Mouse (Mus musculus): ENCODE results near the gene Mmadhc.
A peak's percentile ranks its signal among the peaks of the same experiment; 100 is the strongest.

Mmadhc gene

DNA sequence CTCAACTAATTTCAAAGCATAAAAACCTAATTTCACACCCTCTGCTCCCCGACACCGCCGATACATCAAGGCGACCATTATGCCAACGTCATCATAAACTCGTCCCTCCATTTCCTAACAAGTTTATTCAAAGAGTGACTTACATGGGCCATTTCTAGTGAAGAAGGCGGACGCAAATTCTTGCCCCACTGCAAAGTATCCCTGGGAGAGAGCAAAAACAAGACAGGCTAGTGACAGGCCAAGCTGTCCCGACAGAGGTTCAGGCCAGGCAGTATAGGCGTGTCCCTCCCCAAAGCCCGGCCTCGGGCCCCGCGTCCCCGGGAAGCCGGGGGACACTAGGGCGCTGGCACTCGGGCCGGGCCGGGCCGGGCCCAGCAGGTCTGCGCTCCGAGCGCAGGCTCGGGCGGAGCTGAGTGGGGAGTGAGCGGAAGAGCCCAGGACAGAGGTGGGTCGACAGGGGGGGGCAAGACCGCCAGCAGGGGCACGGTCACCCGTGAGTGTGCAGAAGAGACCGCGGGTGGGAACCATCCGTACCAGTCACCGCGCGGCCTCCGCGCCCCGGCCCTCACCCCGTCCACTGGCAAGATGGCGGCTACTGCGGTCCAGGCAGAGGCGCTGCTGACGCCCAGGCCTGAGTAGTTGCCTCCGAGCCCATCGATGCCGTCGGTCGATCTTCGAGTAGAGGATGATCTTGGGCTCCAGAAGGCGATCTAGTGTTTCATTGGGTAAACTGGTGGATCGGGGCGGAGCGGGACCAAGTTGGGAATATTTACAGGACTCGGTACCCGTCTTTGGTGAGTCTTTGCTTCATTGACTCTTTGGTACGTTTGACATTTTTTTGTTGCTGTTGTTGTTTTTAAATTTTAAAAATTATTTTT lies at the start of gene Mmadhc:
Mmadhc (minus strand) TSS at position 693 of the 878 bp plus-strand sequence.
- DNase-seq, result peak; percentile 85 to 88

DNA sequence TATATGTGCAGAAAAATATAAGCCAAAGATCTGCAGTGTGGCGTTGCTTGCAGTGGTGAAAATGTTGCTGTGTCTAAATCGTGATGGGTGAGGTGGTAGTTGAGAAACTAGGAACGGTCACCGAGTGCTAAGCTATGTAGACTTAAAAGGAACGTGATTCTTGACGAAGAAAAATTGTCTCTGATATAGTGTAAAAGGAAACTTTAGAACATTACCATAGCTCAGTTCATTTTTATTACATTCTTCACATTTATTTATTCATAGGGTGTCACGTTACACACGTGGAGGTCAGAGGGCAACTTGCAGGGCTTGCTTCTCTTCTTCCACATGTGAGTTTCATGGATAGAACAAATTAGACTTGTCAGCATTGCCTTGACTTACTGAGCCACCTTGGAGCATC lies 47.0 kb upstream of the Mmadhc start:
- no peak for DNase-seq

DNA sequence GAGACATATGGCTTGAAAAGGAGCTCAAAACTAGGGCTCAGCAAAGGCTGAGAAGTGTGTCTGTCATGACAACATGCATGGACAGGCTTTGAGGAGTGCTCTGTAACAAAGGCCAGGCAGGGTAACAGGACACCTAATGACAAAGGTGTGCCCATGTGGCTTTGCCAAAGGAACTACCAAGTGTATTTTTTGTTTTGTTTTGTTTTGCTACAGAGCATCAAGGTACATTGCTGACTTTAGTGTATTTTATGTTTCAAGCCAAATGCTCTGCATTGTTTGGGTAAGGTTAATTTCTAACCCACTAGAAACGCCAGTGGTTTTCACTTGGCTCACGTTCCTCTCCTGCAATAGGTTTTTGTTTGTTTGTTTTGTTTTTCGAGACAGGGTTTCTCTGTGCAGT lies 42.5 kb upstream of the Mmadhc start:
- DNase-seq, result no peak

DNA sequence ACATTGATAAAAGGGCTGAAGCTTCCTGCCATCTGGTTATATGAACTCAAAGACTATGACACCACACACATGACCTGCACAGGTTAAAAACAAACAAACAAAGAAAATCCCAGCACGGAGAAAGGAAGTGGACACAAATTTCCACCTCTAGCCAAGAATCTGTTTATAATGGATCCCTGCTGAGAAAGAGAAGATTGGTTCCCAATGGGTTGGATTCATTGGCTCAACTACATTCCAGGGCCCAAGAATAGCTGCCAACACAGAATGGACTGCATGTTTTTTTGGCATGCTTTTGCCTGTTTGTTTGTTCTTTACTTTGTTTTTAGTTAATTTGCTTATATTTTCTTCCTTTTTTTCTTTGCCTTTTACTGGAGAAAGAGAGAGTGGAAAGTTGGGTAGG lies 41.0 kb upstream of the Mmadhc start:
- no peak for DNase-seq

DNA sequence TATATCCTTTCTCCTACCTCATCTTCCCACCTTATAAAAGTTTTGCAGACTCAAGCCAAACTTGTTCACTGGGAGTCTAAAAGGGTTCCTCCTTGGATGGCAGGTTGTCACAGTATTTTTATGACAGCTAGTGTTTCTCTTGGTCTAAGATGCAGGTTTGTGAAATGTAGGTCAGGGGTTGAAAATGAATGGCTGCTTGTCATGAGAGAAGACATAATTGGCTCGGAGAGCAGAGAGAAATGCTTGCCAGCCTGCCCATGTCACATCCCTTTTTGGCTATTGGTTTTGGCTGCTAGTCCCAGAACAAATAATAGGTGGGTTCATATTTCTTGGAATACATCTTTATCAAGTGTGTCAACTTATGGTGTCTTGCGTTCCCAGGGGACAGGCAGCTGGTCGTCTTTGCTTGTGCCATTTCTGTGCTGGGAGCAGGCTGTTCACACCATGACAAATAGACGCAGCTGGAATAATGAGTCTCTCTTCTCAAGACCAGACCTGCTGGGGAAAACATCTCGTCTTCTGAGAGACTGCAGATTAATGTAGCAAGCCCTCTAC lies 35.2 kb upstream of the Mmadhc start:
- no peak for DNase-seq

DNA sequence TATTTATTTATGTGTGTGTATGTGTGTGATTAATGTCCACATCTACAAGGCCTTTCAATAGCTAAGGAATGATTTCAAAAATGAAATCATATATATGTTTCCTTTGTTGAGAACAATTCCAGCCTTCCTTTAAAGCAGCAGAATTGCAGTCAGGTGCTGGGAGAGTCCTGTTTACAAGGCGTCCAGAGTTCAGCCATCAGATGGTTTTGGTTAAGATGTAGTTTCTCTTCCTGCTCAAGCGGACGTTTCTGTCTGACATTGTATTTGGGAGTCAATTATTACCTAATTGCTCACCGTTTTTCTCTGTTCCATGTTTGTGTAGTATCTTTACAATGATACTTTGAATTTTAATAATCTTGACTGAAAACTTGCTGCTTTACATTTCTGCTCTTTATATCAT lies 31.6 kb upstream of the Mmadhc start:
- DNase-seq, result no peak

DNA sequence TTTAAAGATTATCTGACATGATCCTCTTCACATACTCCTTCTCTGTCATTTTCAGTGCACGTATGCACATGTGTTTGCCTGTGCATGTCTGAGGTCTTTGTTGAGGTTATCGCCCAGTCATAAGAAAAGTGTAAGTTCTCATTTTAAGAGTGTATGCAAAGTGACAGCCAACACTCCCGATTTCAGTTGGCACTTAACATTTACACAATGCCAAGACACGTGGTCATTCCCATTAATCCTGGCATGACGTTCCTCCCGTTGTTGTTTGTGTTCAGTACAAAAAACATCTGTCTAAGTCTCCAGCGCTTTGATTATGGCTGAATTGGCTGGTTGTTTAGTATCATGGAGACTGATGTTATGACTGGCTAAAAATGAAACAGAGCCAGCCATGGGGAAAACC lies 28.2 kb upstream of the Mmadhc start:
- no peak for DNase-seq

DNA sequence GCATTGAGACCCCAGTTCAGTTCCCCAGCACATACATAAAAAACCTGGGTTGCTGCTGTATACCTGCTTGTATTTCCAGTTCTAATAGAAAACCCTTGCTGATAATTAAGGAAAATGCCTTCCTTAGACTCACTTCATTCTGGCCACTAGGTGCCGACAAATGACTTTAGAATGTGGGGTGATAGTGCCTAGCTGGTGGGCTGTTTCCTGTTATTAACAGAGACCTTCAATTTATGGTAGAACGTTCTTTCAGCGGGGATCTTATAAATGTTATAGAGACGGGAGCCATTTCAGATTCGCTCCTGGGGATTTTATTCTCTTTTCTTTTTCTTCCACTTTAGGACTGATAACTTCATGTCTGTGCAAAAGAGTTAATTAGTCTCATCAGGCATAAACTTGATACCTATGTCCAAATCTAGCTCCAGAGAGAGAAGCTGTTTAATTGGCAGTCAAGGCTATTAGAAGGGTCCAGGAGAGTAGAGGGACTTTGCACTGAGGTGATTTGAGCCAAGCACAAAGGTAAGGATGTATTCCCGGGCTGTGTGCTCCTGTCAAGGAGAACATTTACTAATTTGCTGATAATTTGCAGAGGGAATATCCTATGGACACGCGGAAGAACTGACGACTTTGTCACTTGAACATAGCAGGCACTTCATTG lies 10.2 kb upstream of the Mmadhc start:
- DNase-seq, result peak; percentile 31 to 40

DNA sequence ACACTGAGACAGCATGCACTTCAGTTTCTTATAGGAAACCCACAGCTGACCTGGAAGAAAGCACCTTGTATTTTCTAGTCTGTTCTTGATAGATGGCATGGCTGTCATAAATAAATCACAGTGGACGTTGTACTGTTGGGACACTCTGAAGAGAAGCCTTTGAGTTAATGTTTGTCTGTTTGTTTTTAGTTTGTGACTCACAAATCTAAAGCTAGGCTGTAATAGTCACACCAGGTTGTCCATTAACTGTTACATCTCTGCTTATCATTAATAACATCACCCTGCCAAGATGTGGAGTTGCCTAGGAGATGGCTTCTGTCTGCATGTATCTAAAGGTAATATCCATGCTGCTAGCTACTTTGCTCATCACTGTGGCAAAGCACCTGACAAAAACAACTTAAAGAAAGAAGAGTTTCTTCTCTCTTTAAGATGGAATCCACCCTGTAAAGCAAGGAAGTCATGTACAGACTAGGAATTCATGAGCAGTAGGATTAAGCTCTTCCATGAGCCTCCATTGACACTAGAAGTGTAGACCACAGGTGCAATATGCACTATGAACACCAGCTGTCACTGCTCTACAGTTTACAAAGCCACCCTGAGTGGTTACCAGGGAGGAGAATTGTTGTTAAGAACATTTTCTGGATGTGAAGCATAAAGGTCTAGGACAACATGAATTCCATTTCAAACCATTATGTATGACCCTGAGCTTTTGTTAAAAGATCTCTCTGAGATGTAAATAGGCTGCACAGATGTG lies 8.4 kb upstream of the Mmadhc start:
- no peak for DNase-seq

DNA sequence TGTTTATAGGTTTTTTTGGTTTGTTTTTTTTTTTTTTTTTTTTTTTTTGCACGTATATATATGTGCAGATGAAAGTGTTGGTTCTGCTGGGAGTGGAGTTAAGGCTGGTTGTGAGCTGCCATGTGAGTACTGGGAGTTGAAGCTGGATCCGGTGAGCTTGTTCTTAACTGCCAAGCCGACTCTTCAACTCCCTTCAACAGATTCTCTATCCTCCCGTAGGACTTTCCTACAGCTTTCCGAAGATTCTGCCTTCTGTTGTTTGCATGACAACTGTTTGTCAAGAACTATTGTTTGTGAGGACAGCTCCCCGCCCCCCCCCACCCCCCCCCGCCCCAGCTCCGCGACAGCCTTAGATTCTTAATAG lies 368 bp upstream of the Mmadhc start:
- no peak for DNase-seq

DNA sequence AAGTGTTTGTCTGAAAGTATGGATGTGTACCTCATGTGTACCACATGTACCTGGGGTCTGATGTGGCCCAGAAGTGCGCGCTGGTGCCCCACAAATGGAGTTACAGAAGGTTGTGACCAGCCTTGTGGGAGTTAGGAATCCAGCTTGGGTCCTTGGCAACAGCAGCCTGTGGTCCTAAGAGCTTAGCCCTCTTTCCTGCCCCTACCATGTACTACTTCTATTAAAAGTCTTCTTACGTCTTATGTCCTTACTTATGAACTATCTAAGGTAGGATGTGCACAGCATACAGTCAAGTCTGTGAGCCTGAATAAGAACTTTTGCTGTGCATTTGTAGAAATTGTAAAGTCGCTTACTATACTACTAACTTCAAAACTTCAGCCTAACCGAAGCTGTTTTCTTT lies 1.0 kb downstream of the Mmadhc start:
- DNase-seq, result no peak

DNA sequence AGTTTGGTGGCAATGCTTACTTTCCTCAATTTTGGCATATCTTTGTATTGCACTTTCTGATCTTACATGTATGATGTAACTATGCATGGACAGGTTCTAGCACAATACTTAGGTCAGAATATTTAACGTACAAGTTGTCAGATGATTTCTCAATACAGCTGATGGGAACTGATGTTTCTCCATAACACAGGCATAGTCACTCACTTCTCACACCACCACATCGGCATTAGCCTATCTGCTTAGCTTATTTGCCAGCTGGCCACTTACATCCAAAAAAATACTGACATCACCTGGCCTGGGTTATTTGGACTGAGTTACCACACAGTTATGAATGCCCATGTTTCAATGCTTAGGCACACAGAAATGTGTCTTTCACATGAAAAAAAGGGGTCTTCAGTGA lies 2.5 kb downstream of the Mmadhc start:
- no peak for DNase-seq

DNA sequence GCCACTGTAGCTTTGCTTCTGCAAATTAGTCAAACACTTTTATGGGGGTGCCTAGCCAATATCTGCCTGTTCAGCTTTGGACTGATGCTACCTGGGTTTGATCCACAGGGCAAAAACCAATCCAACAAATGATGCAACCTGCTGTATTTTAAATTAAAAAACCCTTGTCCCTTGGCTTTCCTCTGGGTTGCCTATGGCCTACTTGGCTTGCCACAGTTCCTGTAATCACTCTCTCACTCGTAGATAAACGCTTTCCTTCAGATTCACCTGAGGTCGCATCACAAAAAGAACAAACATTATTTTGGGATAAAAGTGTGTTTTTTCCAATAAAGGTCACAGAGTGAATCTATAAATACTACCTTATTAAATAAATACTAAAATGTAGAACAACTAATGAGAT lies 3.0 kb downstream of the Mmadhc start:
- no peak for DNase-seq

DNA sequence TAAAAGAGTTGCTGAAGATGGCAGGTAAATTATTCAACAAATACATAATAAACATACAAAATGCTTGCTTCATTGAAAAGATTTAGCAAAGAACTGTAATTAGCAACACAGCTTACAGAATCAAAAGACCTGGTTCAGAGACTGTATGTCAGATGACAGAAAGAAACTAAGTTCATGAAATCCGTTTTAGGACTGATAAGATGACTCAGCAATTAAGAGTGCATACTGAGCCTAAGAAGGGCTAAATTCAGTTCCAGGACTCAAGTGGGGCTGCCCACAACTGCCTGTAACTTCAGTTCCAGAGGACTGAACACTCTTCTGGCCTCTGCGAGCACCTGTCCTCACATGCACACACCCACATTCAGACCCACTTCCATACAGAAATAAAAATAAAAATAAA lies 4.7 kb downstream of the Mmadhc start:
- no peak for DNase-seq

DNA sequence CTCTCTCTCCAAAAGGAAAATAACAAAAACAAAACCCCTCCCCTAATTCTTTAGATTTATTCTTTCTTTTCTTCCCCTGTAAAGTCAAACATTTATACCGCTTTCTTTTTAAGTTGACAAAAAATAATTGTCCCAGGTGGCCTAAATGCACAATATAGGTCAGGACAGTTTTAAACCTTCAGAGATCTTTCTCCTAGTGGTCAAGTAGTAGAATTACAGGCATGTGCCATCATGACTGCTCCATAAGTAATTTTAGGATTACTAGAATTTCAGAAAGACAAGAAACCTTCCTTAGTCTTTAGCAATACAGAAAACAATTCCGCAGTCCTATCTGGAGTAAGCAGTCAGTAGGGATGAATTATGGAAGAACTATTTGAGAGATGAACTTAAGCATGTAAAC lies 5.8 kb downstream of the Mmadhc start:
- DNase-seq, result no peak

DNA sequence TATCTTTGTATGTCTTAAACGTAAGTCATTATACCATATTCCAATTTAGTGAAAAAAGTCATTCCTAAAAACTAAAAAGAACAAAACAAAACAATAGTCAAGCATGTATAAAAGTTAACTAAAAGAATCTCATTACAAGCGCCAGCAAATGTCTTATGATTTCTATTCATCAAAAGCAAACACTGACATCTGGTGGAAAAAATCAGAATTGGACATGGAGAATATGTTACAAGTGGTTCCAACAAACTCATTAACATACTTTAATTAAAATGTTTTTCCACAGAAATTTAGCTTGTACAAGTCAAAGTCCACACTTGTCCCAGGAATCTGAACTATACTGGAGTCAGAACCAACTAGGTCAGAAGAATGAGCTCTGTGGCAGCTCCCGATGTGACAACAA lies 11.8 kb downstream of the Mmadhc start:
- DNase-seq, result no peak

DNA sequence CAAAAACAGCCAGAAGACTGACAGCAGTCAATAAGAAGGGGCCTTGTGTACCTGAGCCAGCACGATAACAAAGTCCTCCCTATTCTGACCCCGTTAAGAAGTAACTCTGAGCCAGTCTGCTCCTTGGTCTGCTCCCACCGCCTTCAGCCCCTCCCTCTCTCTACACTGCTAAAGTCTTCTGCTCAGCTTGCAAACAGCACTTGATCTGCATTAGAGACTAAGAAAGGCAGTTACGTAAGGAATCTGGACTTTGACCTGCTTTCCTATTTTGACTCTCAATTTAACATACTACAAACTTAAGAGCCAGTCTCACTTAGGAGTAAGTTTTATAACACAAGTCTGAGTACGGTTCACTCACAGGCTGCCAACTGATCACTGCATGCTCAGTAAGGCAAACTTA lies 12.6 kb downstream of the Mmadhc start:
- no peak for DNase-seq

DNA sequence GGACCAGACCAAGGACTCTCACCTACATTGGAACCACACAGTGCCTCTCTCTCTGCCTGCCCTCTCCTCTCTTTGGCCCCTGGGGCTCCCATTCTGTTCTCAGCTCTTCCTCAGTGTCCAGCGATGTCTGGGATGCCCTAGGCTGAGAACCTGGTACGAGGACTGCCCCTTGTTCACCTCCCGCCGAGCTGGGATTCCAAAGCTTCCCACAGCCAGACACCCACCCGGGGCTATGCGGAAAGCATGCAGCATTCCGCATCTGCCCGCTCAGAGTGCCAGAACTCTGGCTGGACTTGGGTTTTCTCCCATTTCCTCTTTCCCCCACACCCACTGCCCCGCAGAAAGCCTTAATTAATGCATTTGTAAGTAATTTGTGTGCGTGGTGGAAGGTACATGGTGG lies 19.9 kb downstream of the Mmadhc start:
- DNase-seq, result no peak

DNA sequence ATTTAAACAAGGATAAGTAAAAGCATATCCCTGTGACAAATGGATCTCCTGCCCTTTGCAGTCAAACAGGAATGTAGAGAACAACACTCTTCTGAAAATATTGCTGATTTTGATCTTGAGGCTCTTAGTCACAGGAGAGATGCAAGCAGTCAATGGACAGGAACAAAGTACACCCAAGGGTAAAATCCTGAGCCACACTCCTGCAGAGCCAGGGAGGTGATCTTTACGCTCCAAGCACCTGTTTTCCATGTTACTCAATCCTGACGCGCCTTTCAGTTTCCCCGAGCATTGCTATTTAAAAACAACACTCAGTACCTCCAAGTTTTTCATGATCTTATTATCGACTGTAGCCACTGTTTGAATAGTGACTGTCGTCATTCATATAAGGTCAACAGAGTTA lies 23.2 kb downstream of the Mmadhc start:
- DNase-seq, result no peak

DNA sequence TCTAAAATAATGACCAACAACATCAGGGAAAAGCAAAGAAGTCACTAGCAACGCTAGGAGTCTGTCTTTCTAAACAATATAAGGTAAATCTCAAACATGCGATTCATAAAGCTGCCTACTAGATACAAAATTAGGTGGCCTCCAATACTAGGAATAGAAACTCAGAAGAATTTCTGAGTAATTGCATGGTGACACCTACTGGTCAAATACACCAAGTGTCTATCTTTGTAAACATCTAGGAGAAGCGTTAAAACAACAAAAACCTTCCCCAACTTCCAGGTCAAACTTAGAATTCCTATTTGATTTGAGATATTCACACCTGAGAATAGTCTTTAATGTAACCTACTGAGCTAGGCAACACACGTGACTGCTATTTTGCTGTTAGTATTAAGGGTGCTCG lies 24.4 kb downstream of the Mmadhc start:
- no peak for DNase-seq

DNA sequence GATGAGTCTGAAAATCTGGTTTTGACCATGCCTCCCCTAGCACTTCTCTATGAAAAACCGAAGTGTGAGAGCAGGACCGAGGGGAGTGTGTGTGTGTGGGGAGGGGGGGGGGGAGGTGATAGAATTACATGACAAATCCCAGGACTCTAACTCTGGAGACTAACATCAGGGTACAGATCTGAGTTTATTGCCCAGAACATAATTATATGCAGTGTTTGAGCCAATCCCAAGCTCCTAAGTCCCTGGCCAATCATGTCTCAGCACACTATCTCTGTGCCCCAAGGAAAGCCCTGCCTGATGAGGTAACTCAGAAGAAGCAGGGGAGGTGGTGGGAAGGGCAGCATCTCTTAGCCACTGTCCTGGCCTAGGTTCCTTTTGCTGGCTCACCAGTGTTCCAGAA lies 28.1 kb downstream of the Mmadhc start:
- DNase-seq, result no peak

DNA sequence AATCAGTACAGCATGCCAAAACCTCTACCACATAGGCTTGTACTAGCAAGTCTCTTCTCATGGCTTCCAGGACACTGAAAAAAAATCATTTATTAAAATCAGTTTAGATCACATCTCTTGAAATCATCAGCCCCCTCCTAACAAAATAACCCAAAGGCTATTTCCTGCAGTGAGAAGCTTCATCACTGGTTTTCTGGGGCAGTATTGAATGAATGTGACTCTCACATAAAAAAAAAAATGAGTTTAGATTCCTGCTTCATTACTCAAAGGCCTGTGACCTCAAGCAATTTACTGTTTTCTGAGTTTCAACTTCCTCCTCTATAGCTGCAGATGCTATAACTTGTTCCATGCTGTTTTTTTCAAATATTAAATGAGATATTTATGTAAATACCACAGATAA lies 29.6 kb downstream of the Mmadhc start:
- DNase-seq, result no peak

DNA sequence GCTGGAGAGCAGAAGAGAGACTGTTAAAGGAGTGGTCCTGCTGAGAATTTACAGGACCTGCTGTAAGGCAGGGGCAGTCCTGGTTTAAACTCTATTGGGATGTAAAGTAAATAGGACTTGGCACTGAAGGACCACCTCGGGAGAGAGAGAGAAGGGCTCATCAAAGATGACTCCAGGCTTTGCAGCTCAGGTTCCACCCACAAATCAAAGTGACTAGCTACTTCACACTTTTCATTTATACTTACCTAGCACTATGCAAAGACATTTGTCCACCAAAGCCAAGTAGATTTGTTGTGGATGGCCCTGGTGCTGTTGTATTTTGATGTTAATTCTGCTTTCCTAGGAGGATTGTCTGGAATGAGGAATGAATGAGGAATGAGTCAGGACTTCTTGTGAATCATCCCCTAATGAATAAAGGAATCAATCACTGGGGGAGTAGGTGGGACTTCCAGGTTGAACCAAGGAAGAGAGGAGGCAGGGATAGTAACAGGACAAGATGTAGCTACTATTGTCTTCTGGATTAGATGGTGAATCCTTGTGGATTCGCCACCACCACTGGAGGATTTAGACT lies 31.3 kb downstream of the Mmadhc start:
- DNase-seq, result no peak

Measured in thymus, postnatal 36 days (tissue).